Mouse (Mus musculus) stomach, postnatal 0 days (tissue): ENCODE measurements around the gene E030018B13Rik. TPM values are rescaled to one million over a fixed set of nuclear protein-coding genes. Genes with fewer than 3 reads are reported as not detected.

Experiments used
- ATAC-seq: fragments of 200-750 bp; cut with Nextera tagmentation; 2 replicates; pipeline ENCODE4 v1.8.0; 2017; ENCODE audit not compliant: low FRiP score, low TSS enrichment
- DNase-seq: peaks from one replicate; pipeline ENCODE4 v3.0.0-alpha.2; 2016; ENCODE audit warnings: low spot score
- H3K27ac ChIP-seq: fragments of 300-500 bp; sonication (generic); replicated peaks from 2 replicates; pipeline ENCODE4 v1.5.1; 2014; ENCODE audit warnings: mild to moderate bottlenecking, control low read depth
- H3K27me3 ChIP-seq: fragments of 300-500 bp; sonication (generic); 2 replicates; pipeline ENCODE4 v1.6.1; 2014; ENCODE audit warnings: low read length; ENCODE audit not compliant: control insufficient read depth, insufficient read depth
- H3K36me3 ChIP-seq: fragments of 300-500 bp; sonication (generic); 2 replicates; pipeline ENCODE4 v1.6.1; 2014; ENCODE audit warnings: low read length, mixed read lengths; ENCODE audit not compliant: control insufficient read depth, insufficient read depth
- H3K4me1 ChIP-seq: fragments of 300-500 bp; sonication (generic); replicated peaks from 2 replicates; pipeline ENCODE4 v1.6.1; 2014; ENCODE audit warnings: antibody characterized with exemption; ENCODE audit not compliant: control insufficient read depth, insufficient read depth
- H3K4me2 ChIP-seq: fragments of 300-500 bp; sonication (generic); replicated peaks from 2 replicates; pipeline ENCODE4 v1.6.1; 2014; ENCODE audit warnings: low read depth, mild to moderate bottlenecking, control low read depth, moderate library complexity
- H3K4me3 ChIP-seq: fragments of 300-500 bp; sonication (generic); 2 replicates; pipeline ENCODE4 v1.5.1; 2014; ENCODE audit warnings: low read depth, low read length, control low read depth
- H3K9ac ChIP-seq: fragments of 300-500 bp; sonication (generic); 2 replicates; pipeline ENCODE4 v1.6.1; 2014; ENCODE audit warnings: mild to moderate bottlenecking, low read length, control low read depth, mixed read lengths
- H3K9me3 ChIP-seq: fragments of 300-500 bp; sonication (generic); 2 replicates; pipeline ENCODE4 v1.6.1; 2016; ENCODE audit warnings: low read length; ENCODE audit not compliant: control insufficient read depth
- CTCF ChIP-seq: IDR thresholded peaks from 2 replicates; pipeline ENCODE4 v1.5.1; 2016; ENCODE audit warnings: antibody characterized with exemption, low read depth, mild to moderate bottlenecking, moderate library complexity
- EP300 ChIP-seq: optimal IDR thresholded peaks from 2 replicates; pipeline ENCODE3; 2016; ENCODE audit warnings: antibody characterized with exemption
- WGBS: fragments of 180-500 bp; shearing (Covaris S2); extraction: QIAGEN DNeasy Blood & Tissue Kit; methylation state at CpG from one replicate; pipeline ENCODE4 v1.1.7; 2014; 5-methylcytosine and 5-hydroxymethylcytosine counted together
- polyA plus RNA-seq: library from polyadenylated mRNA; unstranded; fragments of >200 nt; fragmentation: Nextera tagmentation; extraction: Ambion mirVana; gene quantifications from 2 replicates; pipeline ENCODE4 v1.2.1, GENCODE M21; 2015

The E030018B13Rik gene
- polyA plus RNA-seq, 1 experiment from 2014 or later: not detected

GRCm38 (mm10) chr7:63888674-63889073, 28.0 kb upstream of the E030018B13Rik start:
- ATAC-seq: no peak
- no peak for DNase-seq
- Histone ChIP-seq H3K9me3 (no peaks in the 10 kb centered on the region), H3K27me3 (no peaks in the 10 kb centered on the region), H3K27ac (no peak overlapping the region), H3K4me3 (no peak overlapping the region), H3K9ac (no peak overlapping the region), H3K4me2 (no peak overlapping the region), H3K36me3 (peaks cover 8% of the 10 kb centered on the region), H3K4me1 (no peaks in the 10 kb centered on the region)
- 64% methylated on average over 6 of the region's 6 CpGs for WGBS
- no peak for TF ChIP-seq CTCF
- no peak for TF ChIP-seq EP300

- Histone ChIP-seq H3K4me1 (no peaks in the 10 kb centered on the region), H3K4me2 (no peak overlapping the region), H3K27ac (no peak overlapping the region), H3K27me3 (no peaks in the 10 kb centered on the region), H3K4me3 (no peak overlapping the region), H3K9ac (no peak overlapping the region), H3K9me3 (no peaks in the 10 kb centered on the region), H3K36me3 (peaks cover 8% of the 10 kb centered on the region)
- TF ChIP-seq EP300: no peak
- TF ChIP-seq CTCF: no peak
- WGBS: 75% methylated on average over 9 of the region's 9 CpGs
- DNase-seq (no peak), ATAC-seq (no peak)
These were observed 27.3 kb upstream of the E030018B13Rik start for GRCm38 (mm10) chr7:63889116-63889975.

- 80% methylated on average over 43 of the region's 43 CpGs for WGBS
- no peaks in the 10 kb centered on the region for H3K9me3 ChIP-seq
- no peaks in the 10 kb centered on the region for H3K27me3 ChIP-seq
- H3K4me3 ChIP-seq: no peak overlapping the region
- ATAC-seq: no peak
- peaks cover 4% of the 10 kb centered on the region for H3K4me1 ChIP-seq
- H3K27ac ChIP-seq: no peak overlapping the region
- peaks cover 8% of the 10 kb centered on the region for H3K36me3 ChIP-seq
- TF ChIP-seq EP300 (no peak), CTCF (no peak)
- DNase-seq: no peak
- no peak overlapping the region for H3K9ac ChIP-seq
- no peak overlapping the region for H3K4me2 ChIP-seq
These were observed 25.1 kb upstream of the E030018B13Rik start for GRCm38 (mm10) chr7:63891488-63892075.

- TF ChIP-seq EP300 (no peak), CTCF (no peak)
- Histone ChIP-seq H3K9ac (no peak overlapping the region), H3K4me3 (no peak overlapping the region), H3K27me3 (no peaks in the 10 kb centered on the region), H3K4me1 (peaks cover 16% of the 10 kb centered on the region), H3K27ac (no peak overlapping the region), H3K4me2 (no peak overlapping the region), H3K36me3 (peaks cover 8% of the 10 kb centered on the region), H3K9me3 (no peaks in the 10 kb centered on the region)
- ATAC-seq (no peak), DNase-seq (no peak)
- 94% methylated on average over 5 of the region's 5 CpGs for WGBS
These were observed 23.5 kb upstream of the E030018B13Rik start for GRCm38 (mm10) chr7:63893201-63893600.

GRCm38 (mm10) chr7:63893729-63894128, 22.9 kb upstream of the E030018B13Rik start:
- H3K4me2 ChIP-seq: no peak overlapping the region
- H3K4me3 ChIP-seq: no peak overlapping the region
- DNase-seq (no peak), ATAC-seq (no peak)
- peaks cover 17% of the 10 kb centered on the region for H3K4me1 ChIP-seq
- TF ChIP-seq EP300 (no peak), CTCF (no peak)
- no peaks in the 10 kb centered on the region for H3K9me3 ChIP-seq
- peaks cover 8% of the 10 kb centered on the region for H3K36me3 ChIP-seq
- no peak overlapping the region for H3K27ac ChIP-seq
- no peak overlapping the region for H3K9ac ChIP-seq
- H3K27me3 ChIP-seq: no peaks in the 10 kb centered on the region
- WGBS: 66% methylated on average over 4 of the region's 4 CpGs

GRCm38 (mm10) chr7:63894662-63895061, 22.0 kb upstream of the E030018B13Rik start:
- TF ChIP-seq CTCF (no peak), EP300 (no peak)
- ATAC-seq: no peak
- 73% methylated on average over 4 of the region's 4 CpGs for WGBS
- Histone ChIP-seq H3K9ac (no peak overlapping the region), H3K4me2 (no peak overlapping the region), H3K27me3 (no peaks in the 10 kb centered on the region), H3K4me3 (no peak overlapping the region), H3K36me3 (peaks cover 8% of the 10 kb centered on the region), H3K27ac (no peak overlapping the region), H3K4me1 (peaks cover 17% of the 10 kb centered on the region), H3K9me3 (no peaks in the 10 kb centered on the region)
- DNase-seq: no peak
